Mouse (Mus musculus) forebrain, postnatal 0 days (tissue): ENCODE results near the gene Gm4847. TPM values are rescaled to one million over a fixed set of nuclear protein-coding genes. Genes with fewer than 3 reads are reported as not detected.

Source experiments
- ATAC-seq: fragments of 200-750 bp; cut with Nextera tagmentation; 2 replicates; pipeline ENCODE4 v1.8.0; 2017; ENCODE audit warnings: mild to moderate bottlenecking, moderate library complexity
- DNase-seq: peaks from one replicate; pipeline ENCODE4 v3.0.0-alpha.2; 2015
- H3K27ac ChIP-seq: fragments of 300-500 bp; sonication (generic); 2 replicates; pipeline ENCODE4 v1.5.1; 2014; ENCODE audit warnings: low read depth, mild to moderate bottlenecking, antibody characterized with exemption, low read length, moderate library complexity, mixed read lengths
- H3K27me3 ChIP-seq: fragments of 300-500 bp; sonication (generic); 2 replicates; pipeline ENCODE4 v1.6.1; 2014; ENCODE audit warnings: mild to moderate bottlenecking, low read length, mixed read lengths; ENCODE audit not compliant: insufficient read depth
- H3K36me3 ChIP-seq: fragments of 300-500 bp; sonication (generic); 2 replicates; pipeline ENCODE4 v1.6.1; 2014; ENCODE audit warnings: mild to moderate bottlenecking, moderate library complexity; ENCODE audit not compliant: insufficient read depth
- H3K4me1 ChIP-seq: fragments of 300-500 bp; sonication (generic); 2 replicates; pipeline ENCODE4 v1.6.1; 2014; ENCODE audit warnings: antibody characterized with exemption; ENCODE audit not compliant: insufficient read depth
- H3K4me2 ChIP-seq: fragments of 300-500 bp; sonication (generic); 2 replicates; pipeline ENCODE4 v1.6.1; 2014; ENCODE audit warnings: low read depth, mild to moderate bottlenecking, moderate library complexity
- H3K4me3 ChIP-seq: fragments of 300-500 bp; sonication (generic); 2 replicates; pipeline ENCODE4 v1.5.1; 2014; ENCODE audit warnings: low read depth, low read length, mixed read lengths
- H3K9ac ChIP-seq: fragments of 300-500 bp; sonication (generic); 2 replicates; pipeline ENCODE4 v1.6.1; 2014; ENCODE audit warnings: mild to moderate bottlenecking
- H3K9me3 ChIP-seq: fragments of 300-500 bp; sonication (generic); 2 replicates; pipeline ENCODE4 v1.6.1; 2016; ENCODE audit warnings: low read length
- CTCF ChIP-seq: sonication (generic); IDR thresholded peaks from 2 replicates; pipeline ENCODE4 v1.5.1; 2016; ENCODE audit warnings: antibody characterized with exemption, control low read depth, low read depth
- WGBS: fragments of 180-500 bp; shearing (Covaris S2); extraction: QIAGEN DNeasy Blood & Tissue Kit; methylation state at CpG from one replicate; pipeline ENCODE4 v1.1.7; 2014; 5-methylcytosine and 5-hydroxymethylcytosine counted together
- microRNA-seq, 2 experiments: library from miRNA; unstranded; fragments of <30 nt; microRNA quantifications; one replicate each; pipeline ENCODE4; 2016
- polyA plus RNA-seq: library from polyadenylated mRNA; unstranded; fragments of >200 nt; fragmentation: Nextera tagmentation; extraction: Ambion mirVana; gene quantifications from 2 replicates; pipeline ENCODE4 v1.2.1, GENCODE M21; 2015
- total RNA-seq: library from RNA; depleted of rRNA; stranded (reverse); fragments of >200 nt; gene quantifications from 2 replicates; pipeline ENCODE4 v1.2.3, GENCODE M21; 2014; rRNA removed

The Gm4847 gene
- not detected in 2 replicates for total RNA-seq
- not detected in 2 replicates for polyA plus RNA-seq

GRCm38 (mm10) chr1:166647593-166647992 lies at the start of gene Gm4847:
TSS of gene Gm4847 (minus strand) at chr1:166647693.
- H3K4me3 ChIP-seq: no peak within 1 kb of the TSS
- H3K27ac ChIP-seq: no peak within 1 kb of the TSS
- no peaks in the 10 kb centered on the region for H3K4me1 ChIP-seq
- WGBS: 86% methylated on average over 2 of the region's 2 CpGs
- DNase-seq: no peak
- TF ChIP-seq CTCF: no peak
- no peaks in the 10 kb centered on the region for H3K36me3 ChIP-seq
- no peak within 1 kb of the TSS for H3K9ac ChIP-seq
- H3K9me3 ChIP-seq: no peaks in the 10 kb centered on the region
- no peaks in the 10 kb centered on the region for H3K27me3 ChIP-seq
- no peak within 1 kb of the TSS for H3K4me2 ChIP-seq
- ATAC-seq: no peak

GRCm38 (mm10) chr1:166681745-166682144 lies 34.3 kb upstream of the Gm4847 start, which contains the start of gene Fmo9:
TSS of gene Fmo9 (minus strand) at chr1:166681845.
- no peaks in the 10 kb centered on the region for H3K9me3 ChIP-seq
- no peak within 1 kb of the TSS for H3K27ac ChIP-seq
- H3K4me2 ChIP-seq: no peak within 1 kb of the TSS
- no peak for DNase-seq
- no peaks in the 10 kb centered on the region for H3K4me1 ChIP-seq
- no peak within 1 kb of the TSS for H3K9ac ChIP-seq
- no peak within 1 kb of the TSS for H3K4me3 ChIP-seq
- TF ChIP-seq CTCF: no peak
- ATAC-seq: no peak
- no peaks in the 10 kb centered on the region for H3K36me3 ChIP-seq
- H3K27me3 ChIP-seq: no peaks in the 10 kb centered on the region
- WGBS: 86% methylated on average over 1 of the region's 1 CpGs

GRCm38 (mm10) chr1:166669264-166669663 lies 21.8 kb upstream of the Gm4847 start:
- Histone ChIP-seq H3K36me3 (no peaks in the 10 kb centered on the region), H3K27ac (no peak overlapping the region), H3K9ac (no peak overlapping the region), H3K4me2 (no peak overlapping the region), H3K4me1 (no peaks in the 10 kb centered on the region), H3K4me3 (no peak overlapping the region), H3K27me3 (no peaks in the 10 kb centered on the region), H3K9me3 (no peaks in the 10 kb centered on the region)
- ATAC-seq (peak; percentile 65; the same call in 1 of the 2 replicates), DNase-seq (peak; percentile 8)
- no peak for TF ChIP-seq CTCF
- WGBS: 72% methylated on average over 5 of the region's 5 CpGs

- ATAC-seq (no peak), DNase-seq (no peak)
- Histone ChIP-seq H3K4me1 (no peaks in the 10 kb centered on the region), H3K4me2 (no peak overlapping the region), H3K27me3 (no peaks in the 10 kb centered on the region), H3K36me3 (no peaks in the 10 kb centered on the region), H3K9ac (no peak overlapping the region), H3K9me3 (no peaks in the 10 kb centered on the region), H3K27ac (no peak overlapping the region), H3K4me3 (no peak overlapping the region)
- 92% methylated on average over 8 of the region's 8 CpGs for WGBS
- TF ChIP-seq CTCF: no peak
Observed at GRCm38 (mm10) chr1:166660800-166661199, 13.3 kb upstream of the Gm4847 start.

Small RNA genes lying within 50 kb of the gene (microRNA-seq; reads per million reads assigned to microRNA genes)
- gene Gm22992: 0 reads per million in 2 experiments

Other genes starting within 250 kb of the Gm4847 start
- 80.0 and 92.6 TPM in 2 replicates for gene Pogk, start 237.8 kb downstream of the Gm4847 start, total RNA-seq
- gene Pogk, start 237.8 kb downstream of the Gm4847 start, polyA plus RNA-seq: 18.4 and 22.6 TPM in 2 replicates
- gene Gm4846, start 150.1 kb downstream of the Gm4847 start, total RNA-seq: not detected in 2 replicates
- gene Gm4846, start 150.1 kb downstream of the Gm4847 start, polyA plus RNA-seq: not detected in 2 replicates
- gene Fmo9, start 34.2 kb upstream of the Gm4847 start, total RNA-seq: not detected in 2 replicates
- gene Fmo9, start 34.2 kb upstream of the Gm4847 start, polyA plus RNA-seq: not detected in 2 replicates